Mouse (Mus musculus) C2C12 (cell line): ENCODE measurements around the gene Insl6. TPM values are rescaled to one million over a fixed set of nuclear protein-coding genes. Genes with fewer than 3 reads are reported as not detected.

Source experiments
- H3K27me3 ChIP-seq: one replicate; pipeline ENCODE4 v1.6.1; 2011; ENCODE audit not compliant: control insufficient read depth, insufficient read depth, insufficient read length
- H3K36me3 ChIP-seq: one replicate; pipeline ENCODE4 v1.6.1; 2011; ENCODE audit not compliant: control insufficient read depth, insufficient read depth
- H3K4me3 ChIP-seq: one replicate; pipeline ENCODE4 v1.5.1; 2011; ENCODE audit warnings: mild to moderate bottlenecking, control low read depth; ENCODE audit not compliant: poor library complexity, insufficient read depth, severe bottlenecking
- H3K79me2 ChIP-seq: one replicate; pipeline ENCODE4 v1.6.1; 2011; ENCODE audit not compliant: control insufficient read depth, insufficient read depth
- H3K79me3 ChIP-seq: one replicate; pipeline ENCODE4 v1.6.1; 2011; ENCODE audit warnings: low read depth, control low read depth
- H3ac ChIP-seq: one replicate; pipeline ENCODE3; 2011; ENCODE audit warnings: low read depth; ENCODE audit not compliant: control insufficient read depth, insufficient read length
- CEBPB ChIP-seq: IDR thresholded peaks from one replicate; pipeline ENCODE4 v1.6.1; 2011; ENCODE audit warnings: low read depth, mild to moderate bottlenecking, control low read depth, moderate library complexity
- CTCF ChIP-seq: IDR thresholded peaks from one replicate; pipeline ENCODE4 v1.5.1; 2011; ENCODE audit not compliant: control insufficient read depth, insufficient read depth, insufficient read length
- FOSL1 ChIP-seq: IDR thresholded peaks from one replicate; pipeline ENCODE4 v1.8.0; 2011; ENCODE audit warnings: mild to moderate bottlenecking, low read length; ENCODE audit not compliant: poor library complexity, insufficient read depth, severe bottlenecking
- MAX ChIP-seq: IDR thresholded peaks from one replicate; pipeline ENCODE4 v1.6.1; 2011; ENCODE audit warnings: mild to moderate bottlenecking, control low read depth
- MYOD1 ChIP-seq: IDR thresholded peaks from one replicate; pipeline ENCODE4 v1.6.1; 2011; ENCODE audit warnings: low read depth; ENCODE audit not compliant: control insufficient read depth, insufficient read length
- MYOG ChIP-seq: IDR thresholded peaks from one replicate; pipeline ENCODE4 v1.6.1; 2011; ENCODE audit not compliant: control insufficient read depth, insufficient read length; ENCODE audit errors: extremely low read depth
- USF1 ChIP-seq: IDR thresholded peaks from one replicate; pipeline ENCODE4 v1.6.1; 2011; ENCODE audit warnings: low read depth, mild to moderate bottlenecking, control low read depth, moderate library complexity
- polyA plus RNA-seq: library from polyadenylated mRNA; unstranded; fragments of >200 nt; fragmentation: generic; extraction: Trizol; gene quantifications from one replicate; pipeline ENCODE4 v1.2.1, GENCODE M21; 2012; ENCODE audit warnings: missing spikeins

Gene Insl6
- polyA plus RNA-seq, 1 experiment = 0.41 TPM

- Histone ChIP-seq H3K79me3 (no peaks in the 10 kb centered on the region), H3K27me3 (no peaks in the 10 kb centered on the region), H3K4me3 (peak within 1 kb of the TSS; percentile 38), H3K79me2 (no peaks in the 10 kb centered on the region), H3ac (no peak within 1 kb of the TSS), H3K36me3 (no peaks in the 10 kb centered on the region)
- TF ChIP-seq MAX = no peak
- TF ChIP-seq MYOG = no peak
- no peak for TF ChIP-seq CTCF
- no peak for TF ChIP-seq FOSL1
Observed at GRCm38 (mm10) chr19:29366969-29367622, 41.9 kb upstream of the Insl6 start, which contains the start of the genes Plgrkt and Cd274. Gene Plgrkt, minus strand, starts transcription at chr19:29367390. Gene Cd274, plus strand, starts transcription at chr19:29367455.

- Histone ChIP-seq H3K4me3 (peak overlapping the region; percentile 38), H3K27me3 (no peaks in the 10 kb centered on the region), H3K79me3 (no peaks in the 10 kb centered on the region), H3K79me2 (no peaks in the 10 kb centered on the region), H3ac (no peak overlapping the region), H3K36me3 (no peaks in the 10 kb centered on the region)
- TF ChIP-seq FOSL1 (no peak), USF1 (no peak), MAX (no peak), CTCF (no peak), CEBPB (no peak), MYOD1 (no peak), MYOG (no peak)
Observed at GRCm38 (mm10) chr19:29366226-29366968, 41.2 kb upstream of the Insl6 start.

GRCm38 (mm10) chr19:29365105-29365504, 39.9 kb upstream of the Insl6 start:
- TF ChIP-seq FOSL1 (no peak), MYOD1 (no peak), MAX (no peak), USF1 (no peak), MYOG (no peak), CTCF (no peak), CEBPB (no peak)
- H3ac ChIP-seq = no peak overlapping the region
- no peaks in the 10 kb centered on the region for H3K79me2 ChIP-seq
- H3K79me3 ChIP-seq = no peaks in the 10 kb centered on the region
- no peak overlapping the region for H3K4me3 ChIP-seq
- H3K27me3 ChIP-seq = no peaks in the 10 kb centered on the region
- no peaks in the 10 kb centered on the region for H3K36me3 ChIP-seq

GRCm38 (mm10) chr19:29364076-29364475, 38.9 kb upstream of the Insl6 start:
- no peaks in the 10 kb centered on the region for H3K36me3 ChIP-seq
- H3K79me3 ChIP-seq = no peaks in the 10 kb centered on the region
- H3ac ChIP-seq = no peak overlapping the region
- TF ChIP-seq USF1 (no peak), MYOD1 (no peak), FOSL1 (no peak), CEBPB (no peak), MYOG (no peak), MAX (no peak), CTCF (no peak)
- H3K4me3 ChIP-seq = no peak overlapping the region
- no peaks in the 10 kb centered on the region for H3K79me2 ChIP-seq
- no peaks in the 10 kb centered on the region for H3K27me3 ChIP-seq

GRCm38 (mm10) chr19:29363557-29363956, 38.4 kb upstream of the Insl6 start:
- no peak overlapping the region for H3ac ChIP-seq
- H3K36me3 ChIP-seq = no peaks in the 10 kb centered on the region
- H3K27me3 ChIP-seq = no peaks in the 10 kb centered on the region
- TF ChIP-seq FOSL1 (no peak), MYOD1 (no peak), MYOG (no peak), CEBPB (no peak), USF1 (no peak), CTCF (no peak), MAX (no peak)
- H3K79me3 ChIP-seq = no peaks in the 10 kb centered on the region
- no peak overlapping the region for H3K4me3 ChIP-seq
- H3K79me2 ChIP-seq = no peaks in the 10 kb centered on the region
